Mouse (Mus musculus): Measurements from ENCODE around the gene Ptrh2. TPM values are rescaled to one million over a fixed set of nuclear protein-coding genes. Genes with fewer than 3 reads are reported as not detected.

The Ptrh2 gene
- polyA plus RNA-seq, 1 experiment from 2014 or later = 36.7 TPM

GRCm38 (mm10) chr11:86681423-86681822 is 2.4 kb upstream of the Ptrh2 start:
- Histone ChIP-seq H3K9me3 (ENCODE audit: control insufficient read depth, low read length) (no peaks in the 10 kb centered on the region), H3K36me3 (ENCODE audit: control insufficient read depth, insufficient read depth, low read length) (no peaks in the 10 kb centered on the region), H3K4me3 (ENCODE audit: low read depth, low read length) (no peak overlapping the region), H3K9ac (ENCODE audit: low read length) (no peak overlapping the region), H3K27ac (ENCODE audit: low read depth, low read length) (no peak overlapping the region), H3K27me3 (ENCODE audit: control insufficient read depth, insufficient read depth, low read length) (no peaks in the 10 kb centered on the region), H3K4me1 (ENCODE audit: control insufficient read depth, insufficient read depth, low read length) (peaks cover 19% of the 10 kb centered on the region), H3K4me2 (ENCODE audit: low read depth) (no peak overlapping the region)
- 93% methylated on average over 3 of the region's 3 CpGs for WGBS
- ATAC-seq (ENCODE audit: insufficient read depth, low FRiP score, low TSS enrichment) = no peak
- no peak for DNase-seq (ENCODE audit: low spot score)

GRCm38 (mm10) chr11:86682861-86683260 is 924 bp upstream of the Ptrh2 start:
- H3K27ac ChIP-seq (ENCODE audit: low read depth, low read length) = no peak overlapping the region
- 43% methylated on average over 7 of the region's 7 CpGs for whole genome bisulfite sequencing

GRCm38 (mm10) chr11:86684126-86685012 is 584 bp downstream of the Ptrh2 start:
- Histone ChIP-seq H3K27me3 (ENCODE audit: control insufficient read depth, insufficient read depth, low read length) (no peaks in the 10 kb centered on the region), H3K27ac (ENCODE audit: low read depth, low read length) (peak overlapping the region; percentile 79), H3K4me2 (ENCODE audit: low read depth) (peak overlapping the region; percentile 90), H3K4me1 (ENCODE audit: control insufficient read depth, insufficient read depth, low read length) (peaks cover 19% of the 10 kb centered on the region), H3K9ac (ENCODE audit: low read length) (peak overlapping the region; percentile 77), H3K4me3 (ENCODE audit: low read depth, low read length) (peak overlapping the region; percentile 87), H3K36me3 (ENCODE audit: control insufficient read depth, insufficient read depth, low read length) (no peaks in the 10 kb centered on the region), H3K9me3 (ENCODE audit: control insufficient read depth, low read length) (no peaks in the 10 kb centered on the region)
- DNase-seq (ENCODE audit: low spot score) (no peak), ATAC-seq (ENCODE audit: insufficient read depth, low FRiP score, low TSS enrichment) (no peak)
- 10% methylated on average over 20 of the region's 20 CpGs for WGBS

More at GRCm38 (mm10) chr11:86682861-86683260, 924 bp upstream of the Ptrh2 start:
- Histone ChIP-seq H3K4me3 (ENCODE audit: low read depth, low read length) (peak overlapping the region; percentile 87), H3K36me3 (ENCODE audit: control insufficient read depth, insufficient read depth, low read length) (no peaks in the 10 kb centered on the region), H3K4me2 (ENCODE audit: low read depth) (peak overlapping the region; percentile 90), H3K9ac (ENCODE audit: low read length) (peak overlapping the region; percentile 77), H3K4me1 (ENCODE audit: control insufficient read depth, insufficient read depth, low read length) (peaks cover 19% of the 10 kb centered on the region), H3K27me3 (ENCODE audit: control insufficient read depth, insufficient read depth, low read length) (no peaks in the 10 kb centered on the region), H3K9me3 (ENCODE audit: control insufficient read depth, low read length) (no peaks in the 10 kb centered on the region)
- DNase-seq (ENCODE audit: low spot score) (no peak), ATAC-seq (ENCODE audit: insufficient read depth, low FRiP score, low TSS enrichment) (no peak)

- Histone ChIP-seq H3K27ac (ENCODE audit: low read depth, low read length) (no peak overlapping the region), H3K4me2 (ENCODE audit: low read depth) (peak overlapping the region; percentile 90; the same call in 1 of the 2 replicates), H3K4me3 (ENCODE audit: low read depth, low read length) (no peak overlapping the region), H3K4me1 (ENCODE audit: control insufficient read depth, insufficient read depth, low read length) (peaks cover 19% of the 10 kb centered on the region), H3K9me3 (ENCODE audit: control insufficient read depth, low read length) (no peaks in the 10 kb centered on the region), H3K36me3 (ENCODE audit: control insufficient read depth, insufficient read depth, low read length) (no peaks in the 10 kb centered on the region; the same call in 1 of the 2 replicates), H3K9ac (ENCODE audit: low read length) (no peak overlapping the region), H3K27me3 (ENCODE audit: control insufficient read depth, insufficient read depth, low read length) (no peaks in the 10 kb centered on the region)
- WGBS = 95% methylated on average over 1 of the region's 1 CpGs
- DNase-seq (ENCODE audit: low spot score) = no peak
- ATAC-seq (ENCODE audit: insufficient read depth, low FRiP score, low TSS enrichment) = no peak
Measured at GRCm38 (mm10) chr11:86685366-86685765, 1.6 kb downstream of the Ptrh2 start.

- Histone ChIP-seq H3K4me3 (ENCODE audit: low read depth, low read length) (no peak overlapping the region), H3K27ac (ENCODE audit: low read depth, low read length) (no peak overlapping the region), H3K9me3 (ENCODE audit: control insufficient read depth, low read length) (no peaks in the 10 kb centered on the region), H3K27me3 (ENCODE audit: control insufficient read depth, insufficient read depth, low read length) (no peaks in the 10 kb centered on the region), H3K4me2 (ENCODE audit: low read depth) (no peak overlapping the region), H3K36me3 (ENCODE audit: control insufficient read depth, insufficient read depth, low read length) (peaks cover 9% of the 10 kb centered on the region), H3K4me1 (ENCODE audit: control insufficient read depth, insufficient read depth, low read length) (peaks cover 1% of the 10 kb centered on the region; the same call in 1 of the 2 replicates), H3K9ac (ENCODE audit: low read length) (no peak overlapping the region)
- ATAC-seq (ENCODE audit: insufficient read depth, low FRiP score, low TSS enrichment) = no peak
- WGBS = 93% methylated on average over 3 of the region's 3 CpGs
- no peak for DNase-seq (ENCODE audit: low spot score)
Measured at GRCm38 (mm10) chr11:86690383-86690782, 6.6 kb downstream of the Ptrh2 start.

- WGBS = 94% methylated on average over 3 of the region's 3 CpGs
- H3K27ac ChIP-seq (ENCODE audit: low read depth, low read length) = no peak overlapping the region
- no peak overlapping the region for H3K4me2 ChIP-seq (ENCODE audit: low read depth)
- no peak overlapping the region for H3K9ac ChIP-seq (ENCODE audit: low read length)
- no peaks in the 10 kb centered on the region for H3K9me3 ChIP-seq (ENCODE audit: control insufficient read depth, low read length)
- DNase-seq (ENCODE audit: low spot score) (no peak), ATAC-seq (ENCODE audit: insufficient read depth, low FRiP score, low TSS enrichment) (no peak)
- H3K4me1 ChIP-seq (ENCODE audit: control insufficient read depth, insufficient read depth, low read length) = no peaks in the 10 kb centered on the region
- H3K27me3 ChIP-seq (ENCODE audit: control insufficient read depth, insufficient read depth, low read length) = no peaks in the 10 kb centered on the region
- peaks cover 11% of the 10 kb centered on the region for H3K36me3 ChIP-seq (ENCODE audit: control insufficient read depth, insufficient read depth, low read length)
- no peak overlapping the region for H3K4me3 ChIP-seq (ENCODE audit: low read depth, low read length)
Measured at GRCm38 (mm10) chr11:86691482-86691881, 7.7 kb downstream of the Ptrh2 start.

- WGBS = 95% methylated on average over 2 of the region's 2 CpGs
- Histone ChIP-seq H3K9ac (ENCODE audit: low read length) (no peak overlapping the region), H3K27me3 (ENCODE audit: control insufficient read depth, insufficient read depth, low read length) (no peaks in the 10 kb centered on the region), H3K27ac (ENCODE audit: low read depth, low read length) (no peak overlapping the region), H3K4me3 (ENCODE audit: low read depth, low read length) (no peak overlapping the region), H3K4me2 (ENCODE audit: low read depth) (no peak overlapping the region), H3K9me3 (ENCODE audit: control insufficient read depth, low read length) (no peaks in the 10 kb centered on the region), H3K36me3 (ENCODE audit: control insufficient read depth, insufficient read depth, low read length) (peaks cover 11% of the 10 kb centered on the region), H3K4me1 (ENCODE audit: control insufficient read depth, insufficient read depth, low read length) (no peaks in the 10 kb centered on the region)
- no peak for ATAC-seq (ENCODE audit: insufficient read depth, low FRiP score, low TSS enrichment)
- no peak for DNase-seq (ENCODE audit: low spot score)
Measured at GRCm38 (mm10) chr11:86691956-86692355, 8.2 kb downstream of the Ptrh2 start.

- H3K36me3 ChIP-seq (ENCODE audit: control insufficient read depth, insufficient read depth, low read length) = peaks cover 11% of the 10 kb centered on the region
- no peak overlapping the region for H3K27ac ChIP-seq (ENCODE audit: low read depth, low read length)
- ATAC-seq (ENCODE audit: insufficient read depth, low FRiP score, low TSS enrichment) (no peak), DNase-seq (ENCODE audit: low spot score) (no peak)
- 87% methylated on average over 2 of the region's 2 CpGs for WGBS
- no peak overlapping the region for H3K4me2 ChIP-seq (ENCODE audit: low read depth)
- H3K9me3 ChIP-seq (ENCODE audit: control insufficient read depth, low read length) = no peaks in the 10 kb centered on the region
- H3K9ac ChIP-seq (ENCODE audit: low read length) = no peak overlapping the region
- H3K4me1 ChIP-seq (ENCODE audit: control insufficient read depth, insufficient read depth, low read length) = no peaks in the 10 kb centered on the region
- no peak overlapping the region for H3K4me3 ChIP-seq (ENCODE audit: low read depth, low read length)
- no peaks in the 10 kb centered on the region for H3K27me3 ChIP-seq (ENCODE audit: control insufficient read depth, insufficient read depth, low read length)
Measured at GRCm38 (mm10) chr11:86692546-86692945, 8.8 kb downstream of the Ptrh2 start.

GRCm38 (mm10) chr11:86695461-86695860 is 11.7 kb downstream of the Ptrh2 start:
- no peak for ATAC-seq (ENCODE audit: insufficient read depth, low FRiP score, low TSS enrichment)
- no peak for DNase-seq (ENCODE audit: low spot score)
- H3K4me3 ChIP-seq (ENCODE audit: low read depth, low read length) = no peak overlapping the region
- H3K27me3 ChIP-seq (ENCODE audit: control insufficient read depth, insufficient read depth, low read length) = no peaks in the 10 kb centered on the region
- peaks cover 14% of the 10 kb centered on the region for H3K36me3 ChIP-seq (ENCODE audit: control insufficient read depth, insufficient read depth, low read length)
- H3K9me3 ChIP-seq (ENCODE audit: control insufficient read depth, low read length) = no peaks in the 10 kb centered on the region
- H3K4me1 ChIP-seq (ENCODE audit: control insufficient read depth, insufficient read depth, low read length) = no peaks in the 10 kb centered on the region
- H3K27ac ChIP-seq (ENCODE audit: low read depth, low read length) = no peak overlapping the region
- no peak overlapping the region for H3K4me2 ChIP-seq (ENCODE audit: low read depth)
- WGBS = 74% methylated on average over 4 of the region's 4 CpGs
- H3K9ac ChIP-seq (ENCODE audit: low read length) = no peak overlapping the region
